Mouse (Mus musculus): ENCODE results near the gene Tbx20.

Gene Tbx20

DNA sequence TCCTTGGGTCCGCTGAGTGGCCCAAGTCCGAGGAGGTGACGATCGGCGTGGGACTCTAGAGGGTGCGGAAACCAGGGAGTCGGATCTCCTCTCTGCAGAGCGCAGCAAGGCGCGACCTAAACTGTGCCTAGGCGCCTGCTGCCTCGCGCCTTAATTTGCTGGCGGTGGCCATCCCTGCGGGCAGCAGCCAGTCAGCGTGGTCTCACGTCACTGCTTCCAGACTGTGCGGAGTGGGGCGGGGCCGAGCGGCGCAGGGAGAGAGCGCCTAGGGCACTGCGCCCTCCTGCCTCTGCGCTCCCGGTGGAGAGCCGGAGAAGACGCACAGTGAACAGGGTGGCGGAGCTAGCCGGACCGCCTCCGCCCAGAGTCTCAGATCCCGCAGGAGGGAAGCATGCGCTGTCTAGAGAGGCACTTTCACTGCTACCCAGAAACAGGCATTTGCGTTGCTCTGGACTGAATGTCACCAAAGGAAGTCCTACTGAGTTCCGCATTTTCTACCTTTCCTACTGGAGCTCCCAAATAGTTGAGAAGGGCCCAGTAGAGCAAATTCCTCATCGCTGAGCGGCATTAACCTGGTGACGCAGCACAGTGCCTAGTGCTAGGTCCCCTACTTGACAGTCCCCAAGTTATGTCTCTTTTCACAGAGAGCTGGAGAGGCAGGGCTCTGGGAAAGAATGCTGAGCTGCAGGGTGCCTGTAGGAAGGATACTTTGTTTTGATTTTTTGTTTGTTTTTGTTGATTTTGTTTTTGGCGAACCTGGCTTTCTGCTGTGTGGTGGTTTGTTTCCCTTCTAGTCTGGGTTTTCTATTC, at the start of gene Tbx20:
Gene Tbx20, minus strand, starts transcription at position 144 of the 810 bp plus-strand sequence.
- DNase-seq: no peak

DNA sequence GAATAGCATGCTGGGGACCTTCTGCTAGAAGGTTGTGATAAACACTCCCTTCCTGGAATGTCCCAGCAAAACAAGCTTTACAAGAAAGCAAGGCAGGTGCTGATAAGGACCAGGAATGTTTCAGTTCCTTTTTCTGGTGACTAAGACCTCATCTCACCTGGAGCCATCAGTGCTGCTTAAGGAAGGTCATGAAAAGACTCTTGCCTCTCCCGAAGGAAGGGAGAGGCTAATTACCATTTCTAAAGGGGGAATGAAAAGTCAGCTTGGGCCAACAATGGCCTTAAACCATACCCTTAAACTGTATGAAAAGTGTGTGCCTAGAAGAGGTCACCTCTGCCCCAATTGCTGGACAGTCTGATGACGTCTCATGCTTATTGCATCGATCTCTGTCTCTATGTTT, 44.4 kb upstream of the Tbx20 start:
- DNase-seq: no peak

DNA sequence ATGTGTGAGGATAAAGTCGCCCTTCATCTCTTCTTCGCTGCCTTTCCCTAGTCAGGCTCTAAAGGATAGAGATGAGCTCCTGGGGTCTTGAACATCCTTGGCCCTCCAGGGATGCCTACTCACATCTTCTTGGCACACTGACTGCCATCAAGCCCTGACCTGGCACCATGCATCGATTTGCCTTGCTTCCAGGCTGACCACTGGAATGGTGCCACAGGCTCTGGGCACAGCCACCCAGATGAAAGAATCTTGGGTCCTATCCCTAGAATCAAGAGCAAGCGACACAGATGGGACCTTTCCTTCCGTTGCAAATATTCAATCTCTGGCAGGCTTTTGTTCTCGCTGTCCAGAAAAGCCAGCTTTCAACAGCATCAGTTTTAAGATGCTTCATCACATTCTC, 38.4 kb upstream of the Tbx20 start:
- peak; percentile 0 for DNase-seq

DNA sequence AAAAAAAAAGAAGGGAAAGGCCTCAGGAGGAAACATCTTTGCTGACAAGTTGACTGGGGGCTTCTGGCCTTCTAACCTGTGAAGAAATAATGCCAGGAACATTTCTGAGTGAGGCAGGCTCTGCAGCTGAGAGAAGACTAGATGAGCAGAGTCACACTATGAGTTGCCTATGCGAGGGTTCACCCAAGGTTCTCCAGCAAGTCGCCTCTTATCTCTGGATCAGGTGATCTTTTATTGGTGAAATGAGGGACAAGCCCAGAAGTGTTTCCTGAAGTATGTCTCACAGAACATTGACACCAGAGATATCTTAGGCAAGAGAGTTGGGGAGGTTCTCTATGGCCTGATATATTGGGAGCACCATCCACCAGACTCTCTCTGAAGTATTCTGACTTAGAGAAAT, 18.0 kb upstream of the Tbx20 start:
- DNase-seq: no peak

DNA sequence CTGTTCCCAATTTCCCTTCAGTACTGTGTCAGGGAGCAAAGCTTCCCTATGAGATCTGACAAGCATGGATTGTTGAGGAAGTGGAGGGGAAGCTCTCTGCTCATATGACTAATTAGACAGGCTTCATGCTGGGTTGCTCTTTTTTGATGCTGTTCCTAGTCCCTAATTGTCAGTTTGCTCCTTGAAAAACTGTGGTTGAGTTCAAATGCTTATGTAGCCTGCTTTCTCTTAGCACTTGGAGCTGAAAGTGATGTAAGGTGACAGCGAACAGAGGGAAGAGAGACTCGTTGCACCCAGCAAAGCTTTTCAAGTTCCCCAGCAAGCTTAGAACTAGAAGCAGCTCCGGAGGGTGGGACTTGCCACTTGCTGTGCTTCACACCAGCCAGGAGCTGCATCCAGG, 15.3 kb upstream of the Tbx20 start:
- no peak for DNase-seq

DNA sequence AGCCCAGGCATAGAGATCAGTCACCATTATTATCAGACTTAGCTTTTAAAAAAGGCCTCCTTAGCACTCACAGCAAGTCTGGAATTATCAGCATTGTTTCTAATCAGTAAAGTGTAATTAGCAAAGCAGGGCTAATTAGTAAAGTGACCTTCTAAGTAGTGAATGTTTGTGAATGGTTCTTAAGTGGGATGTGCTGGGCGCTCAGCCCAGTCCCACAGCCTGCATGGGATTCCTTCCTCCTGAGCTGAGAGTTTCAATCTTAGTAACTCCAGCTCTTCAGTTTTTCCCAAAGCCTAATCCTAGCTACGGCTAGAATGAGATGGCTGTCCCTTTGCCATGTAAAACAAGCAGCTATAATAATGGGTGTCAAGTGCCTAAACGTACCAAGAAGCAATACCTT, 8.2 kb upstream of the Tbx20 start:
- no peak for DNase-seq

DNA sequence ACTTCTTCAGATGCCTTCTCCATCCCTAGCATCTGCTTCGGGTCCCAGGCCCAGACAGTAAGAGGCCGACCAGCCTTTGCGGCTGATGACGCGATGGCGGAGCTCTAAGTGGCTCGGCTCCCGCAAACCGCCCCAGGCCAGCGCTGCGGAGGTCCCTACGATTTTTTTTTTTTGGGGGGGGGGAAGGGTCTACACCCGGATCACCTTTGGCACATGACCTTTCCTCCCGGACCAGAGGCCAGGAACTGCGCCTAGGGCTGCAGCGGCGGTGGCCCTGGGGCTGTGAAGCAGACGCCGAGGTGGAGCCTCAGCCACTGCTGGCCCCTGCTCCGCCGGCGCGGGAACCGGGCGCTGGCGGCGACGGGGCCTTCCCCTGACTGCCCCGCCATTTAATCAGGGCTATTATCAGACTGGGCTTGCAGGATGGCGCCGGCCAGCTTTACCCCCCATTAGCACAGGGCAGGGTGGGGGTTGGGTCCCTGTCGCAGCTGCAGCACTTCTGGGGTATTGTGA, 6.9 kb upstream of the Tbx20 start:
- DNase-seq: no peak

DNA sequence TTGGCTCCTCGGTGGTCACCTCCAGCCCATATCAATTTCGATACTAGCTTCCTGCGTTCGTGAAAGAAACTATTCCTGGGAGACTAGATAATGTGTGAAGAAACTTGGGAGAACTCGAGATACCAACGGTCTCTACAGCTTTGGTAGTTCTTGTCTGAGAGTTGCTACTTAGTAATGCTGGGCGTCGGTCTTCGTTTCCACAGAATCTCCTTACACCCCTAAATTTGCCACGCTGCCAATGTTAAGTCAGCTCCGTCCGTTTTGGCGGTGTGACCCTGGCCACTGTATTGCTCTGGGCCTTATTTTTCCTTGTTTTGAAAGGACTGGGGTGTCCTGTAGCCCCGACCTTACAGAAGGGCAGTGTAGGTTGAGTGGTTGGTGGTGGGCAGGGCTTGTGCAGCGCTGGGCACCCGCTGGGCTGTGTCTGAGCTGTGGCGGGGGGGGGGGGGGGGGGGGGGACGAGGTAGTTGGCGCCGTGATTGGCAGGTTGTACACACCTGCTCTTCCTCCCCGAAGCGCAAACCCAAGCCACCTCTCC, 6.4 kb upstream of the Tbx20 start:
- no peak for DNase-seq

DNA sequence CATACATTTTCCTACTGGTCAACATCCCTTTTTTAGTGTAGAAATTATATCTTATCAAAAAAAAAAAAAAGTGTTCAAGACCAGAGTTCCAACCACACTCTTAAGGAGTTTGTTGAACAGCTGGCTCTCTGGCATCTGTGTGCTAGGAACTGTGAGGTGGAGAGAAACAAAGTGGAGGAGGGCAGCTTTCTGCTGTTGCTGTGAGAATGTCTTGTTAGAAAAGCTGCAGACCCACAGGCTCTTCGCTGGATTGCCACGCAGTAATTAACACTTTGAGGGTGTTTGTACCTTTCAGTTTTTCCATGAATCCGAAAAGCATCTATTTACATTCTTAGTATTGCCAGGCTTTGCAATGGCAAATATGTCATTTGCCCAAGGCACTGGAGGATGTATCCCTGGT, 5.9 kb upstream of the Tbx20 start:
- no peak for DNase-seq

DNA sequence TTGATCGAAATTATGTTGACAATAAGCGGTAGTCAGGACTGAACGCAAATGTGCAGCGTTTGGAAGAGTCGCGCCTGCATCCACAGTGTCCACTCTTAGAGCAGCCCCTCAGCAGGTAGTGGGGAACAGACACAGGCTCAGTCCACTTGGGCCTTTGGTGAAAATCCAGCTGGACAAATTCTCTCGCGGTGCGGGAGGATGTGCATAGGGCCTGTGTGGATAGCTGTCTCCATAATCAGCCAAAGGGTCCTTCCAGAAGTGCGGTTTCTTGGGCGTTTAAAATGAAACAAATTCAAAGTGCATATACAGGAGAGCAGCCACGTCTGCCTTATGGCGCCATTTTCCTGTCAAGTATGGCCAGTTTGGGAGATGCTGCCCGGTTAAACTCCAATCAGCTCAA, 4.5 kb upstream of the Tbx20 start:
- no peak for DNase-seq

DNA sequence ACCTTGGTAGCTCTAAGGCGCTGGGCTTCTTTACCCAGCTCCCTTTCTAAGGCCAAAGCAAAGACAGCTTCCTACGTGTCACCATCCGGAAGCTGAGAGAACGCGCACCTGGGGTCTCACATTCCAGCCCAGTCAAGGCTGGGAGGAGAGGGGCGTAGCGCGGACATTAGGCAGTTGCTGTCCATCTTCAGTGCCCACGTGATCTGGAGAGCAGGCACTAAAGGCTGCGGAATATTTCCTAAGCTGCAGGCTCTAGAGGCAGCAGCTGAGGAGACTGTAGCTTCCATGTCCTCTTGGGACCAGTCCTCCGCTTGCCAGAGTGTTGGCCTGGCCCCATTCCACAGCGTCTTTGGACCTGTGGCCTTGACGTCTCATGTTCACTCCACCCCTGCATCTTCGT, 3.9 kb upstream of the Tbx20 start:
- DNase-seq: no peak

DNA sequence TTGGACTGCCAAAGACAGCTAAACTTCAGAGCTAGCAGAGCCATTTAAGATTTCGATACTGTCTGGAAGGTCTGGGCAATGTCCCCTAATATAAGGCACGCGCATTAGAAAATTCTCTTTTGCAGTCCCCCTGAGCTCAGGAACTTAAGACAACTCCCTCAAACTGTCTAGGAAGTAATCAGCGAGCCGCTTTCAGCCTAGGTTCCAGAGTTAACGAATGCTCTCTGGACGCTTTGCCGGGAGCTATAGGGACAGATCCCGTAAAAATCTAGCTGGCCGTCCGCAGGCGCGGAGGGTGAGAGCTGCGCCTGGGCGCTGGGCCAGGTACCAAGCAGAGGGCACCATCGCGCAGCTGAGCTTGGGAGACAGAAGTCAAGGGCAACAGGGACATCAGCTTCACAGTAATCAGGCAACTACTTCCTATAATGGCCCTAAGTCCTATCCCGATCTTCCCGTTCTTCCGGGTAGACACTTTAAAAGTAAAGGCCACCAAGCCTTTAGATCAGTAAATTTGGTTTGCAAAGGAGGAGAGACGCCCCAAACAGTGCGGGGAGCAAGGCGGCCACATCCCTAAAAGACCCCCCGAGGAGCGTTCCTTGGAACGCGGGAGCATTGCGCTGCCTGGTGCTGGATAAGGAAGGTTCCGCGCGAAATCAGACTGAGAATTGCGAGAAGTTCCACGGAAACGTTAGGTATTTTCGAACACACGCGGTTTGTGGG, 3.2 kb upstream of the Tbx20 start:
- no peak for DNase-seq

DNA sequence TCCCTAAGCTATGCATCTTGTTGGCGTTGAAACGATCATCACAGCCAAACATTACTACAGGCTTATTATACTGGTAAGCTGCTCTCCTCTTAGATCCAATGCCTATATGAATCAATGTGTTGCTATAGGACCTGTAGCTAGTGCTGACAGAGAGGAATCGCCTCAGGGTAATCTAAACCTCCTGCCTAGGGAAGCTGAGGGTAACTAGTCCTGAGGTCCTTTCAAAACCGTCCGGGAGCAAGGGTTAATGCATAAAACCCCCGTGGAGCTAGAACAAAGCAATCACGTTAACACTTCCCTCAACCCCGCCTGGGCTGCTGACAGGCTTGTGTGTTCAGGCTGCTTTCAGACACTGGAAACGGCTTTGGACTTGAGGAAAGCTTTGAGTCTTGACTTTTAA, 2.4 kb upstream of the Tbx20 start:
- DNase-seq: no peak

DNA sequence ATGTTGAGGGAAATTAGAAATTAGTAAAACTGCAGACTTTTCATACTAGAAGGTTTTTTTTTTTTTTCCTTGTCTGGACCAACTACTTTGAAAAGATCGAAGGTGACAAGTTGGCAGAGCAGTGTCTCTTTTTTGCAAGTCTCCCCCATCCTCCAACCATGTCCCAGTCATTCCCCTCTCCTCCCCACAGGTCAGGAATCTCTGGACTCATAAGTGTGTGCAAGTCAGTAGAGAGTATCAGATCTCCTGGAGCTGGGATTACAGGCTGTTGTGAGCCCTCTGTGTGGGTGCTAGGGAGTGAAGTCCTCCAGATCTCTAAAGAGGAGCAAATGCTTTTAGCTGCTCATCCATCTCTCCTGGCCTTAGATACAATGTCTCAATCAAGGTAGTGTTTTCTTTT, 1.5 kb upstream of the Tbx20 start:
- no peak for DNase-seq

DNA sequence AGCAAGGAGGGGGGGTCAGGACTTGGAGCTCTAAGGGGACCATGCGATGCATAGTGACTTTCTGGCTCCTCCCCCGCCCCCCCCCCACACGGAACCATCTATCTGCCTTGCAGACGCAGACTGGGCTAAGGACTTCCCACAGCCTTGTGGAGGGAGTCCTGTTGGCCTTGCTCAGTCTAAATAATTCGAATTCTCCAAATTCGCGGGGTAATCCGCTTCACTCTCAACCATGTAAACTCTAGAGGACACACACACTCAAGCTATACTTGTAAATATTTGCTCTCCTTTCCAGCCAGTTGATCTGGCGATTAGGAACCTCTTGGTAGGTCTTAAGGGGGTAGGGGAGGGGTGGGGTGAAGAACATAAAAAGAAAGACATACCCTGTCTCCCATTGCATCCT, 898 bp upstream of the Tbx20 start:
- no peak for DNase-seq

DNA sequence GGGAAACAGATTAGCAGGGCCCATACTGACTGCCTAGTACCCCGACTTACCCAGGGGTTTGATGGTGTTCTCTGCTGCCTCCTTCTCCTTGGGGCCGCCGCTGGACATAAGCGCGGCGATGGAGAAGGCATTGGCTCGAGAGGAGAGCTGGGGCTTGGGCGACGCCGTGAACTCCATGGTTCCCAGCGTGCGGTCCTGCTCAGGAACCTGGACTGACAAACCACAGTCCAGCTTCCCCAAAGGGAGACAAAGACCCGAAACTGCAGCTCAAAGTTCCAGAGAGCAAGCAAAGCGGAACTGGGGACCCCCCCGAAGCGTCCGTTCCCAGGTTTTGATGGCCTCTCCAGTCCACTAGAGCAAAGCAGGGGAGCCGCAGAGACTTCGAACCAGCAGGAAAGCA, 434 bp downstream of the Tbx20 start:
- no peak for DNase-seq

DNA sequence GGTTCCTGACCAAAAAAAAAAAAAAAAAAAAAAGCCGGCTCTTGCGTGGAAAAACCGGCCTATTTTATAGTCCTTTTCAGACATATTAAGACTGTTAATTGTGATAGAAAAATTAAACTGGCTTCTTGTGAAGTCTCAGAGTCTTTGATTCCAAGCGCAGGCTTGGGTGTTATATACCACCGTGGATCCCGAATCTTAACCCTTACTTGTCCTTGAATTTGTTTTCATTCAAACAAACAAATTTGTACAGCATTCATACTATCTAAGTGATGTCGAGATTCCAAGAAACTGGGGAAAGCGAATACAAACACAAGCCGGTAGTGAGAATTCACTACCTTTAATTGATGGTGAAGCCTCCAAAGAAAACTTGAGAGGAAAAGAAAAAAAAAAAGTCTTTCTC, 932 bp downstream of the Tbx20 start:
- DNase-seq: no peak

DNA sequence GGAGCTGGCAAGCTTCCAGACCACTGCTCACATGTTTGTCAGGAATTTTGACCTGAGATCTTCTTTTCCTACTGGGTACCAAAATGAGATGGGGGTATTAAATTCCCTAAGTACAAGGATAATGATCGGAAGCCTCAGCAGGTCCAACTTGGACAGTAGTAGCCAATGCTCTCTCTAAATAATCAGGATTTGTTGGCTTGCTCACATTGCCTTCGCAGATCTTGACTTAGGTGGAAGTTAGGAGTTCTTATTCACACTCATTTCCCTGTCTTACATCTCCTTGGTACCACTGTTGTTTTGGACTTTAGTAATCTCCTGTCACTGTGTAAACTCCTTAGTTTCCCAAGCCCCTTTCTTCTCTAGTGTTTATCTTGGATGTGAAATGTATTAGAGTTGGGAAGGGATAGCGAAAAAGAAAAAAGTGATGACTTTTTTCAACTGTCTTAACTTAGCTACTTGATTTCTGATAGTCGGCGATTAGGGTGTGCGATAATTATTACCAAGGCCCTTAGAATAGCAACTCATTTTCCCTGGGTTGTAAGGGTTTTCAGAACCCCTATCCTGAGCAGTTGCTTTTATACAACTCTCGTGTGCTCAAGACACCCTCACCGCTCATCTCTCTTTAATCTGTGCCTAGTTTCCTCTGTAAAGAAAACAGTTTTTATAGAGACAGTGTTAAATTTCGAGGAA, 1.5 kb downstream of the Tbx20 start:
- DNase-seq: no peak

DNA sequence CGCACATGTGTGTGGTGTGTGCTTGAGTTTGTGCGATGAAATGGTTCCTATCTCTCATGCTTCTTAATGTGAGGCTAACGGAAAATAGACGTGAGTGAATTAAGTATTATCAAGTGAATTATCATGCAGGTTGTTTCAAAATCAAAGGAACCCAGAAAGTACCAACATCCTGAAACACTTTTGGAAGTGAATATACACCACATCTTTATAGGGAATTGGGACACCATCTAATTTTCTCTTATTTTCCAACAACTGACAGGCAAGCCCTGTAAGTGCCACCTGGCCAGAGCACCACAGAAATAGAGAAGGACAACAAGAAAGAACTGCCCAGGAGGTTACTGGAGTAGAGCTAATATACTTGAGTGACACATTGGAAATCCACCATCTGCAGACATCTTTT, 2.4 kb downstream of the Tbx20 start:
- DNase-seq: no peak

DNA sequence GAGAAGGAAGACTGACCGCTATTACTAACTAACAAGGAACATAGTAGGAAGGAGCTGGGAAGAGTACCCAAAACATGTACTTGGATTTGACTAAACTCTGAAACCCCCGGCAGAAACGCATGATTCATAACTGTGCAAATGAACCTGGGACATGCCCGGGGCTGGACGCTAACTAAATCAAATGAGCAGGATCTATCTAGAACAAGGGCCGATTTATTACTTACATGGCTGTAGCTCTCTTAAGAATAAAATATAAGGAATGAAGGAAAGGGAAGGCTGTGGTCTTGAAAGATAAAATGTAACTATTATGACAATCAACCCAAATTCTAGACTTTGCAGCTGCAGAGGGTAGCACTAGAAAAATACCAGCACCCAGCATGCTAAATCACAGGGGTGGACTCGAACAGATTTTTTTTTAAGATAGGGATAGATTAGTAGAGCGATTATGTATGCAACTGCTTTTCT, 3.1 kb downstream of the Tbx20 start:
- DNase-seq: no peak

DNA sequence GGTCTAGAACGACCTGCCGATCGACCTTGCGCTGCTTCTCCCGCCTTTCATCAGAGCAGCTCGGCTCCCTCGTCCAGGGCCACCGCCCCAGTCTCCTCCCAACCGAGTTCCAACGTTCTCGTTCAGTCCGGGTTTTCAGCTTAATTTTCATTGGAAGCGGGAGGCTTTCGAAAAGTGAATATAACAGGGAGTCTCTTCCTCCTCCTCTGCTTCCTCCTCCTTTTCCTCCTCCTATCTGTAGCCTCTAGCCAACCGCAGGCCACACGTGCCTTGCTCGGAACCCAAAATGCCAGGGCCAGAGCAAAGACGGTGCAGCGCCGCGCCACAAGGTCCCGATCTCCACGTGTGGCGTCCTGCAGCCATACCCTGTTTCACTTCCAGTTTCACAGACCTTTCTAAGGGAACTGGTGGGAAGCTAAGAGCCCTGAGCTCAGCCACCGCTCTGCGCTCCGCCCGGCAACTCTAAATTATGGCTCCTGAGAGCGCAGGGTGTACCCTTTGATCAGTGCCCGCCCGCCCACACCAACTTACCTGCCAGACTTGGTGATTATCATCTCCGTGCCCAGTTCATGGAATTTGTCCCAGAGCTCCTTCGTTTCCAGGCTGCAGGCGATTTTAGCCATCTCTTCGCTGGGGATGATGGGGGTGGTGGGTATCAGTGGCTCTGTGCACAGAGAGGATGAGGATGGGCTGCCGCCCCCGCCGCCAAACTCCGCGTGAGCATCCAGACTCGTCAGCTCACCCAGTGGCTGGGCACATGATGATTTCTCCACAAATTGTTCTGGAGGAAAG, 3.8 kb downstream of the Tbx20 start:
- DNase-seq: no peak

DNA sequence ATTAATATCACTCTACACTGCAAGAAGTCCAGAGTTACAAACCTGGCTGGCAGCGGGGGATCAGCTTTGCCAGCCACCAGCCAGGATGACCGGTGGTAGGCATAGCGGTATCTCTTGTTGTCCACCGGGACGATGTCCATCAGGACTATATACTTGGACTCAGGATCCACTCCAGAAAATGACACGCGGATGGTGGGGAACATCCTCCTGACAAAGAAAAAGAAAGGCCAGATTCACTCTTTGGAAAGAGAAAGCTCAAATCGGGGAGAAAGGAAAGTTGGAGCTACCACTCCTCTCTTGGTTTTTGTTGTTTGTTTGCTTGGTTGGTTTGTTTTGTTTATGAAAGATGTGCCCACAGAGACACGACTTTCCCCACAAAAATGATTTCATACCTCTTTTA, 4.5 kb downstream of the Tbx20 start:
- no peak for DNase-seq

DNA sequence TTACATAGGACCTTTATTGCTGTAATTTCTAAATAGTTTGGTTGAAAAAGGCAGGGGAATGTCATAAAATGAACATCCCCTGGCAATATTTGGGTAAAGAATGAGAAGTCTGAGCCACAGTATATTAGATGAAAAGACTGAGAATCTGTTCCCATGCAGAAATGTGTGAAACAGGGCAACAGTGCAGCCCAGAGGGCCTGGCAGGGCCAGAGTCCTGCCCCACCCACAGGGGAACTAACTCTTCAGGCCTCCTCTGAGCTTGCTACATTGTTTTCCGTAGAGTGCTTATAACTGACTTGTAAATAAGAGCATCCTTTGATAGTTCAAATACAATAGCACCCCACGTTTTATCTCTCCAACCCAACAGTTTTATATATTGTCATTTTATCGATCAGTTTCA, 7.0 kb downstream of the Tbx20 start:
- DNase-seq: no peak
